Mouse (Mus musculus) ES-E14 (cell line): ENCODE measurements around the gene Zfyve28. TPM values are rescaled to one million over a fixed set of nuclear protein-coding genes. Genes with fewer than 3 reads are reported as not detected.

ENCODE experiments used
- DNase-seq: peaks from one replicate; pipeline ENCODE4 v3.0.0-alpha.2; 2013; ENCODE audit warnings: low read depth, low spot score
- H3K27ac ChIP-seq: 2 replicates; pipeline ENCODE4 v1.5.1; 2012; ENCODE audit warnings: low read depth, mild to moderate bottlenecking, low read length, moderate library complexity, mixed read lengths; ENCODE audit not compliant: poor library complexity, insufficient read depth, severe bottlenecking
- H3K36me3 ChIP-seq: 2 replicates; pipeline ENCODE4 v1.6.1; 2012; ENCODE audit warnings: mild to moderate bottlenecking, low read length, moderate library complexity, mixed read lengths; ENCODE audit not compliant: control insufficient read depth, poor library complexity, insufficient read depth, severe bottlenecking
- H3K4me1 ChIP-seq, 2 experiments: fragments of 150-350 bp in 1 of 2; sonication (generic) in 1 of 2; 2 replicates each; pipeline ENCODE4 v1.6.1; 2012; ENCODE audit warnings: low read length in 2 of 2, mild to moderate bottlenecking in 1 of 2, mixed read lengths in 1 of 2; ENCODE audit not compliant: control insufficient read depth in 2 of 2, insufficient read depth in 2 of 2, poor library complexity in 1 of 2
- H3K4me3 ChIP-seq, 2 experiments: fragments of 150-350 bp in 1 of 2; sonication (generic) in 1 of 2; 2 replicates each; pipeline ENCODE4 v1.5.1; 2012; ENCODE audit warnings: low read length in 2 of 2, low read depth in 1 of 2, mild to moderate bottlenecking in 1 of 2, mixed read lengths in 1 of 2; ENCODE audit not compliant: insufficient read depth in 1 of 2, poor library complexity in 1 of 2, severe bottlenecking in 1 of 2
- H3K9ac ChIP-seq: 2 replicates; pipeline ENCODE4 v1.6.1; 2012; ENCODE audit warnings: low read depth, mild to moderate bottlenecking, low read length, mixed read lengths; ENCODE audit not compliant: poor library complexity, insufficient read depth, severe bottlenecking
- H3K9me3 ChIP-seq: fragments of 150-350 bp; sonication (generic); 2 replicates; pipeline ENCODE4 v1.6.1; 2012; ENCODE audit warnings: low read depth, mild to moderate bottlenecking, low read length; ENCODE audit not compliant: control insufficient read depth, insufficient read depth
- CHD2 ChIP-seq: IDR thresholded peaks from 2 replicates; pipeline ENCODE4 v1.6.1; 2014; ENCODE audit warnings: mild to moderate bottlenecking, low read depth, low read length, inconsistent platforms
- HCFC1 ChIP-seq: IDR thresholded peaks from 2 replicates; pipeline ENCODE4 v1.6.1; 2012; ENCODE audit warnings: low read length, inconsistent platforms, borderline replicate concordance; ENCODE audit not compliant: insufficient read depth
- MAFK ChIP-seq: IDR thresholded peaks from 2 replicates; pipeline ENCODE4 v1.6.1; 2014; ENCODE audit warnings: mild to moderate bottlenecking, low read depth, low read length, inconsistent platforms; ENCODE audit not compliant: insufficient read depth
- ZC3H11A ChIP-seq: IDR thresholded peaks from 2 replicates; pipeline ENCODE4 v1.6.1; 2012; ENCODE audit warnings: low read depth, mild to moderate bottlenecking, inconsistent platforms, low read length, borderline replicate concordance
- ZNF384 ChIP-seq: IDR thresholded peaks from 2 replicates; pipeline ENCODE4 v1.6.1; 2012; ENCODE audit warnings: low read depth, low read length, inconsistent platforms
- in situ Hi-C, 2 experiments: fragments of 600-800 bp; cut with MboI; formaldehyde crosslinking; loops; one replicate each; pipeline ENCODE4 v1.15.1; 2025; ENCODE audit warnings: low sequenced_read_pairs in 2 of 2, inconsistent platforms in 1 of 2; ENCODE audit not compliant: unreplicated experiment in 2 of 2
- total RNA-seq: library from RNA; depleted of rRNA; stranded (reverse); fragments of 300-350 nt; gene quantifications from 2 replicates; pipeline ENCODE4 v1.2.3, GENCODE M21; 2012

Zfyve28 gene
- total RNA-seq, 1 experiment, result 12.3 TPM

DNA sequence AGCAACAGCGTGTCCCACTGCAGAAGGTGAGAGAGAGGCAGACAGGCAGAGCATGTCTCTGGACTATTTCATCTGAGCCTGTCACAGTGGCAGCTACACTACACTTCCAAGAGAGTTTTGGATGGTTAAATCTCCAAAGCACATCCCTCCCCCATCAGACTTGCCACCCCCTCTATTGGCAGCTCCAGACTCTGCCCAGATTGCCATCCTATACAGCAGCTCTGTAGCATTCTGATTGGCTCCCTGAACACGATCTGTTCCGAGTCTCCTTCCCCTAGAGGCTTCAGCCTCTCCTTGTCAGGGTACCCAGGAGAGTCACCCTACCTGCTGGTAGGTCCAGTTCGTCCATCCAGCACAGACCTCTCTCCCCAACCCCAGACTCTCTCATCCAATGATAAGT, 9.8 kb upstream of the Zfyve28 start:
- Histone ChIP-seq H3K36me3 (no peaks in the 10 kb centered on the region), H3K9ac (no peak overlapping the region), H3K9me3 (no peaks in the 10 kb centered on the region), H3K4me1 (no peaks in the 10 kb centered on the region), H3K27ac (no peak overlapping the region), H3K4me3 (no peak overlapping the region)
- no peak for DNase-seq
- in situ Hi-C loops, result no loop called here
- TF ChIP-seq CHD2, result no peak
- TF ChIP-seq ZC3H11A, result no peak
- no peak for TF ChIP-seq ZNF384
- TF ChIP-seq HCFC1, result no peak
- no peak for TF ChIP-seq MAFK

DNA sequence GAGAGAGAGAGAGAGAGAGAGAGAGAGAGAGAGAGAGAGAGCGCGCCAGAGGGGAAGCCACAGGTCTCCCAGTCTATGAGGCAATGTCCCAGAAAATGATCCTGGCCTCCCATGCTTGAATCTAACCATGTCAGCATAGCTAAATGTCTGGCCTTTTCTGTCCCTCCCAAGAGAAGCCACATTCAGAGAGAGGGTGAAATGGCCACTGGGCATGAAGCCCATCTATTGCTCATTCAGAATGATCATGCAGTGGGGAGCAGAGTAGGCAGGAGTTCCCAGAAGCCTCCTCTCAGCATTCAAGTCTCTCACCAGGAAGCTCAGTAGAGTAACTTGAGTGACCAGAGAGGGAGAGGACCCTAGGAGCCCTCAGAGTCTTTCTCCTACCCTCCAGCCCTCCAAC, 6.9 kb upstream of the Zfyve28 start:
- TF ChIP-seq ZC3H11A, result no peak
- no peak for TF ChIP-seq MAFK
- TF ChIP-seq HCFC1, result no peak
- no peak for TF ChIP-seq ZNF384
- TF ChIP-seq CHD2, result no peak
- Histone ChIP-seq H3K9ac (no peak overlapping the region), H3K4me1 (no peaks in the 10 kb centered on the region), H3K27ac (no peak overlapping the region), H3K4me3 (no peak overlapping the region), H3K9me3 (no peaks in the 10 kb centered on the region), H3K36me3 (no peaks in the 10 kb centered on the region)
- in situ Hi-C loops, result no loop called here
- DNase-seq, result no peak

DNA sequence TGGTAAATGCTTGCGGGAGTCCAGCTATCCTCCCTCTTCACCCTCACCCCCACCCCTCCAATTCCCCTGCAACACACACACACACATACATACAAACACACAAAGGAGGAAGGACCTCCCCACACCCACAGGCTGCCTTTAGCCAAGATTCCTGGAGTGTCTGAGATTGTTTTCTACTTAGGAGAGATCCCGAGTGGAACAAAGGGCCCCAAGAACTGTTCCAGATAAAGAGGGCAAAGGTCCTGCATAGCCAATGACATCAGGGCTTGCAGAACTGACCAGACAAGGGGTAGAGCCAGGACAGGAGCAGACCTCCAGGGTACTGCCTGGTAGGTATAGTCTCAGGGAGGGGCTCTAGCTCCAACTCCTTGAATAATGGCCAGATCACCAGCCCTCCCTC, 6.4 kb upstream of the Zfyve28 start:
- no peak for DNase-seq
- H3K9ac ChIP-seq, result no peak overlapping the region
- no peak for TF ChIP-seq HCFC1
- TF ChIP-seq ZC3H11A, result no peak
- H3K9me3 ChIP-seq, result no peaks in the 10 kb centered on the region
- H3K4me3 ChIP-seq, result no peak overlapping the region
- H3K4me1 ChIP-seq, result no peaks in the 10 kb centered on the region
- in situ Hi-C loops, result no loop called here
- H3K27ac ChIP-seq, result no peak overlapping the region
- H3K36me3 ChIP-seq, result no peaks in the 10 kb centered on the region

DNA sequence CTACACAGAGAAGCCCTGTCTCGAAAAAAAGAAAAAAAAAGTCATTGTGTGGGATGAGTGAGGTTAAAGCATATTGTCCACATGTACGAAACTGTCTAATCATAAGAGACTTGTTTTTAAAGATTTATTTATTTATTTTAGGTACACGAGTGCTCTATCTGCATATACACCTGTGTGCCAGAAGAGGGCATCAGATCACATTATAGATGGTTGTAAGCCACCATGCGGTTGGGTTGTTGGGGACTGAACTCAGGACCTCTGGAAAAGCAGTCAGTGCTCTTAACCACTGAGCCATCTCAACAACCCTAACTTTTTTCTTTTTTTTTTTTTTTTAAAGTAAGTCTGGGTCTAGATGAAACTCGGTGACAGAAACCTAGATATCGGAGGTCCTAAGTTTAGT, 5.1 kb upstream of the Zfyve28 start:
- Histone ChIP-seq H3K4me3 (no peak overlapping the region), H3K36me3 (no peaks in the 10 kb centered on the region), H3K9ac (no peak overlapping the region), H3K9me3 (no peaks in the 10 kb centered on the region), H3K27ac (no peak overlapping the region), H3K4me1 (no peaks in the 10 kb centered on the region)
- no peak for DNase-seq
- in situ Hi-C loops, result no loop called here
- TF ChIP-seq ZNF384 (0 out of 2 replicates have a peak, but pooled peaks have one; percentile 18), ZC3H11A (no peak)

DNA sequence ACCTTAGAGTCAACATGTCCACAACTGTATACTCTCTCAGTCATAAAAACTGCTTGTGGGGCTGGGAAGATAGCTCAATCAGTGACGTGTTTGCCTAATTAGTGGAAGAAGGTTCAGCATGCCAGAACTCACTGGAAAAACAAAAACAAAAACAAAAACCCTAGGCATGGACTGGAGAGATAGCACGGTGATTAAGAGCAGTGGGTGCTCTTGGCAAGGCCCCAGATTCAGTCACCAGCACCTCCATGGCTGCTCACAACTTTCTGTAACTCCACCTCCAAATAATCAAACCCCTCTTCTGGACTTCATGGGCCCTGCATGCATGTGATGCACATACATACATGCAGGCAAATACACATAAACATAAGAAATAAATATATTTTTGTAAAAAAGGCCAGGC, 1.0 kb upstream of the Zfyve28 start:
- in situ Hi-C loops, result no loop called here
- H3K4me1 ChIP-seq, result peaks cover 2 to 6% of the 10 kb centered on the region in 2 experiments; a peak in 3 of 4 replicates
- no peak for DNase-seq
- H3K9me3 ChIP-seq, result no peaks in the 10 kb centered on the region
- H3K9ac ChIP-seq, result no peak overlapping the region
- no peak for TF ChIP-seq ZC3H11A
- no peak for TF ChIP-seq MAFK
- no peak for TF ChIP-seq HCFC1
- no peak for TF ChIP-seq CHD2
- no peak for TF ChIP-seq ZNF384
- no peak overlapping the region for H3K27ac ChIP-seq
- H3K4me3 ChIP-seq, result no peak overlapping the region
- H3K36me3 ChIP-seq, result no peaks in the 10 kb centered on the region
